Mouse (Mus musculus): ENCODE data around the gene Tcf7l1. TPM values are rescaled to one million over a fixed set of nuclear protein-coding genes. Genes with fewer than 3 reads are reported as not detected.

Gene Tcf7l1
- polyA plus RNA-seq (2017; shearing (Covaris generic)), result 10 to 100 TPM in 1 of 2 experiments, 1 to 10 TPM in 1; 2.0 to 10.7 TPM

GRCm38 (mm10) chr6:72788892-72789699 is at the start of gene Tcf7l1:
Gene Tcf7l1, minus strand, starts transcription at chr6:72789254.

GRCm38 (mm10) chr6:72616643-72617288 is 172.3 kb downstream of the Tcf7l1 start, which contains the start of gene Tgoln1:
Gene Tgoln1, minus strand, starts transcription at chr6:72617000.

GRCm38 (mm10) chr6:72597956-72598753 is 190.9 kb downstream of the Tcf7l1 start, which contains the start of the genes Elmod3 and Retsat:
Gene Elmod3, minus strand, starts transcription at chr6:72598413.
Gene Retsat, plus strand, starts transcription at chr6:72598475.

Other genes starting within 250 kb of the Tcf7l1 start
- 1,000 to 10,000 TPM in 1 of 2 experiments, 100 to 1,000 TPM in 1; 341 to 1,155 TPM for gene Capg, start 244.9 kb downstream of the Tcf7l1 start, polyA plus RNA-seq (2017; shearing (Covaris generic))
- gene Elmod3, start 190.8 kb downstream of the Tcf7l1 start, polyA plus RNA-seq (2017; shearing (Covaris generic)), result 10 to 100 TPM; 14.1 to 22.7 TPM
- gene Retsat, start 190.8 kb downstream of the Tcf7l1 start, polyA plus RNA-seq (2017; shearing (Covaris generic)), result 1 to 10 TPM; 2.5 to 8.3 TPM
- 10 to 100 TPM; 92.4 to 95.9 TPM for gene Tgoln1, start 172.3 kb downstream of the Tcf7l1 start, polyA plus RNA-seq (2017; shearing (Covaris generic))
- gene Kcmf1, start 110.7 kb upstream of the Tcf7l1 start, polyA plus RNA-seq (2017; shearing (Covaris generic)), result 10 to 100 TPM; 66.7 to 78.3 TPM
- 1,000 to 10,000 TPM; 5,684 to 5,881 TPM for gene Tmsb10, start 169.5 kb upstream of the Tcf7l1 start, polyA plus RNA-seq (2017; shearing (Covaris generic))